In genomic region chr5:27791303-27792172, GRCm38 (mm10) we compare ENCODE assay signal across 8 mouse cellular contexts. TPM values are rescaled to one million over a fixed set of nuclear protein-coding genes. Genes with fewer than 3 reads are reported as not detected.
DNase-seq lines count a peak whose midpoint lies in the region; ATAC-seq lines count a peak whose summit lies in the region.

Paxip1 (minus strand) TSS chr5:27791691.

- no peaks in the 10 kb centered on the region for H3K27me3 ChIP-seq in hindbrain, embryonic 16.5 days (replicated peaks; ENCODE audit: control insufficient read depth, insufficient read depth, low read length)

- peak within 1 kb of the TSS; percentile 84 for H3K9ac ChIP-seq in hindbrain, embryonic 16.5 days (ENCODE audit: low read depth, low read length)

- peak within 1 kb of the TSS; percentile 79 for H3K4me2 ChIP-seq in hindbrain, embryonic 16.5 days (ENCODE audit: low read length)

- H3K27ac ChIP-seq in hindbrain, embryonic 16.5 days (ENCODE audit: low read depth, low read length): peak within 1 kb of the TSS; percentile 96
- H3K27ac ChIP-seq in macrophage: peak within 1 kb of the TSS; percentile 82

- peak within 1 kb of the TSS; percentile 86 for H3K4me3 ChIP-seq in hindbrain, embryonic 16.5 days (ENCODE audit: low read length)
- peak within 1 kb of the TSS; percentile 72 for H3K4me3 ChIP-seq in macrophage (ENCODE audit: inconsistent target)

- H3K36me3 ChIP-seq in hindbrain, embryonic 16.5 days (ENCODE audit: control insufficient read depth, insufficient read depth, low read length): peaks cover 5% of the 10 kb centered on the region
- peaks cover 20% of the 10 kb centered on the region for H3K36me3 ChIP-seq in macrophage (ENCODE audit: inconsistent target)

- peaks cover 23% of the 10 kb centered on the region for H3K79me2 ChIP-seq in macrophage (ENCODE audit: inconsistent target)

- ATAC-seq in hindbrain, embryonic 16.5 days: peak; percentile 97

- under 1% methylated on average over 58 of the region's 73 CpGs for WGBS in hindbrain, embryonic 16.5 days
- WGBS in macrophage (ENCODE audit: missing documents): 1% methylated on average over 66 of the region's 73 CpGs

- H3K9me3 ChIP-seq in hindbrain, embryonic 16.5 days (ENCODE audit: control insufficient read depth, low read length): no peaks in the 10 kb centered on the region

- H3K4me1 ChIP-seq in hindbrain, embryonic 16.5 days (ENCODE audit: control insufficient read depth, insufficient read depth, low read depth, low read length): peaks cover 21% of the 10 kb centered on the region

- peak; percentile 96 for DNase-seq in WW6 (ENCODE audit: low read depth, low spot score)
- peak; percentile 92 to 97 for DNase-seq in cerebellum, postnatal 4 days (ENCODE audit: low spot score in 2 of 2)
- DNase-seq in gastrocnemius, adult 18-20 months (ENCODE audit: low spot score): peak; percentile 96
- DNase-seq in left cerebral cortex, adult 18-20 months (ENCODE audit: low spot score in 2 of 2): peak; percentile 93 to 96
- peak; percentile 94 for DNase-seq in right cerebral cortex, adult 18-20 months
- peak; percentile 84 for DNase-seq in urinary bladder, postnatal 10 days (ENCODE audit: low spot score)

RNA-seq across cellular contexts. Expression of gene Paxip1, which starts in this region (rescaled TPM):
- 1 to 10 TPM; 6.1 to 7.7 TPM for total RNA-seq in gastrocnemius, adult 18-20 months (2021)
- 19.6 and 25.8 TPM in 2 replicates for polyA plus RNA-seq in hindbrain, embryonic 16.5 days (2015; fragmentation: Nextera tagmentation; extraction: Ambion mirVana)
- total RNA-seq in left cerebral cortex, adult 18-20 months (2021): 10 to 100 TPM; 38.5 to 39.8 TPM
- 10 to 100 TPM; 30.3 to 95.8 (median 56.7) TPM for total RNA-seq in macrophage (2018; cell fraction: chromatin; rRNA removed)
- total RNA-seq in macrophage (2018; cell fraction: cytosol; rRNA removed): 10 to 100 TPM in 3 of 26 experiments, 1 to 10 TPM in 23; 4.1 to 10.1 (median 7.5) TPM
- total RNA-seq in macrophage (2018; cell fraction: nucleus; rRNA removed): 10 to 100 TPM in 25 of 26 experiments, 1 to 10 TPM in 1; 8.6 to 67.5 (median 27.0) TPM
- 7.1 to 12.2 TPM (median 7.3 TPM) in 3 replicates for polyA plus RNA-seq in macrophage (2018)

Comparison
In these comparisons a context has a peak if more than half of its experiments do, and no peak if none do; other contexts are left out.
1. Peak in every context shown above with its lines: DNase-seq, ATAC-seq, H3K4me3 ChIP-seq and H3K27ac ChIP-seq.
2. RNA of gene Paxip1 (total RNA-seq): 38.5 to 39.8 TPM in left cerebral cortex, adult 18-20 months; 6.1 to 7.7 TPM in gastrocnemius, adult 18-20 months; every median in the first group is over 4 times any median in the second.